In the genomic region with DNA sequence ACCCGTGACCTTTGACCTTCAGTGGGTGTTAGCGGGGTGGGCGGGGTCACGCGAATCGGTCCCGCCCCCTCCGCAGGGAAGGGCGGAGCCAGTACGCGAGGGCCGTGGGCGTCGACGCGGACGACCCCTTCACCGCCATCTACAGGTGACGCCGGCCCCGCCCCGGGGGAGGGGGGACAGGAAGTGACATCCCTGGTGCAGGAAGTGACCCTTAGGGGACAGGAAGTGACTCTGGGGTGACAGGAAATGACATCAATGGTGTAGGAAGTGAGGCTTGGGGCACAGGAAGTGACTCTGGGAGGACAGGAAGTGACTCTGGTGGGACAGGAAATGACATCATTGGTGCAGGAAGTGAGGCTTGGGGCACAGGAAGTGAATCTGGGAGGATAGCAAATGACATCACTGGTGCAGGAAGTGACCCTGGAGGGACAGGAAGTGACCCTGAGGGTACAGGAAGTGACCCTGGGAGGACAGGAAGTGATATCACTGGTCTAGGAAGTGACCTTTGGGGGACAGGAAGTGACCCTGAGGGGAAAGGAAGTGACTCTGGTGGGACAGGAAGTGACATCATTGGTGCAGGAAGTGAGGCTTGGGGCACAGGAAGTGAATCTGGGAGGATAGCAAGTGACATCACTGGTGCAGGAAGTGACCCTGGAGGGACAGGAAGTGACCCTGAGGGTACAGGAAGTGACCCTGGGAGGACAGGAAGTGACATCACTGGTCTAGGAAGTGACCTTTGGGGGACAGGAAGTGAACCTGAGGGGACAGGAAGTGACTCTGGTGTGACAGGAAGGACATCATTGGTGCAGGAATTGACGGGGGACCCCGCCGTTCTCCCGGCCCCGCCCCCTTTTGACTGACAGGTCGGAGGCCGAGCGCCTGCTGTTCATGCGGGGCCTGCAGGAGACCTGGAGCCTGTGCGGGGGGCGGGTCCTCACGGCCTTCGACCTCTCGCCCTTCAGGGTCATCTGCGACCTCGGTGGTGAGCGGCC, we compare ENCODE assay signal across 10 mouse cellular contexts. TPM values are rescaled to one million over a fixed set of nuclear protein-coding genes. Genes with fewer than 3 reads are reported as not detected.
A peak's percentile ranks its signal among the peaks of the same experiment; 100 is the strongest.
DNase-seq lines count a peak whose midpoint lies in the region; ATAC-seq lines count a peak whose summit lies in the region.
"Had no signal": no experiment of that assay in that cellular context is flagged by ENCODE, and none has a peak within 500 bp of the region (broad histone marks: within the 10 kb centered on the region; RNA-seq: fewer than 3 reads in every experiment).

No protein-coding gene starts in this region.

- H3K9me3 ChIP-seq in liver, embryonic 11.5 days (ENCODE audit: control insufficient read depth, low read length) = peaks cover 49% of the 10 kb centered on the region
- peaks cover 55% of the 10 kb centered on the region for H3K9me3 ChIP-seq in liver, embryonic 12.5 days (replicated peaks)
- peaks cover 49% of the 10 kb centered on the region for H3K9me3 ChIP-seq in hindbrain, embryonic 14.5 days (ENCODE audit: control insufficient read depth, low read length)
- peaks cover 43% of the 10 kb centered on the region for H3K9me3 ChIP-seq in midbrain, embryonic 16.5 days (replicated peaks; ENCODE audit: control insufficient read depth, low read length, poor library complexity, severe bottlenecking)

- no peak overlapping the region for H3K4me3 ChIP-seq in liver, embryonic 11.5 days (ENCODE audit: low read depth, low read length)
- H3K4me3 ChIP-seq in liver, embryonic 12.5 days = no peak overlapping the region; the same call in 1 of the 2 replicates
- no peak overlapping the region for H3K4me3 ChIP-seq in hindbrain, embryonic 14.5 days (replicated peaks; ENCODE audit: low read length)
- H3K4me3 ChIP-seq in midbrain, embryonic 16.5 days (ENCODE audit: low read depth, low read length) = no peak overlapping the region

- DNase-seq in adrenal gland, postnatal 10 days = peak; percentile 5
- DNase-seq in adrenal gland, postnatal 25 days = no peak
- no peak for DNase-seq in liver, embryonic 11.5 days (ENCODE audit: low spot score)
- DNase-seq in adipocyte (ENCODE audit: low spot score) = peak; percentile 3
- peak; percentile 36 for DNase-seq in hindbrain, embryonic 14.5 days (ENCODE audit: low spot score)

- H3K36me3 ChIP-seq in liver, embryonic 11.5 days (ENCODE audit: control insufficient read depth, insufficient read depth, low read length) = peaks cover 20% of the 10 kb centered on the region
- H3K36me3 ChIP-seq in liver, embryonic 12.5 days = peaks cover 53% of the 10 kb centered on the region
- H3K36me3 ChIP-seq in hindbrain, embryonic 14.5 days (replicated peaks; ENCODE audit: control insufficient read depth, insufficient read depth) = no peaks in the 10 kb centered on the region
- peaks cover 20% of the 10 kb centered on the region for H3K36me3 ChIP-seq in midbrain, embryonic 16.5 days (ENCODE audit: control insufficient read depth, insufficient read depth, low read length)

- peak; percentile 24; the same call in 1 of the 2 replicates for ATAC-seq in liver, embryonic 11.5 days (replicated peaks; ENCODE audit: low FRiP score)
- no peak for ATAC-seq in liver, embryonic 12.5 days
- ATAC-seq in hindbrain, embryonic 14.5 days (ENCODE audit: low FRiP score) = peak; percentile 56; the same call in 1 of the 2 replicates
- peak; percentile 66 for ATAC-seq in midbrain, embryonic 16.5 days
- no peak for ATAC-seq in erythroblast, adult 5-6 weeks (replicated peaks; ENCODE audit: low FRiP score, poor library complexity, severe bottlenecking)

- no peak overlapping the region for H3K9ac ChIP-seq in liver, embryonic 11.5 days (ENCODE audit: low read depth, low read length)
- H3K9ac ChIP-seq in liver, embryonic 12.5 days = no peak overlapping the region
- no peak overlapping the region for H3K9ac ChIP-seq in hindbrain, embryonic 14.5 days
- H3K9ac ChIP-seq in midbrain, embryonic 16.5 days (ENCODE audit: low read depth, low read length) = no peak overlapping the region
- H3K9ac ChIP-seq: embryonic facial prominence, embryonic 12.5 days had no signal

- no peak overlapping the region for H3K4me2 ChIP-seq in liver, embryonic 11.5 days
- no peak overlapping the region for H3K4me2 ChIP-seq in liver, embryonic 12.5 days
- no peak overlapping the region for H3K4me2 ChIP-seq in hindbrain, embryonic 14.5 days (replicated peaks)
- H3K4me2 ChIP-seq in midbrain, embryonic 16.5 days (ENCODE audit: low read length) = no peak overlapping the region
- H3K4me2 ChIP-seq: embryonic facial prominence, embryonic 12.5 days had no signal

- no peaks in the 10 kb centered on the region for H3K4me1 ChIP-seq in liver, embryonic 11.5 days (replicated peaks; ENCODE audit: control insufficient read depth, insufficient read depth, low read length)
- H3K4me1 ChIP-seq in liver, embryonic 12.5 days = no peaks in the 10 kb centered on the region
- H3K4me1 ChIP-seq in hindbrain, embryonic 14.5 days (replicated peaks; ENCODE audit: control insufficient read depth, insufficient read depth, low read length) = no peaks in the 10 kb centered on the region
- no peaks in the 10 kb centered on the region for H3K4me1 ChIP-seq in midbrain, embryonic 16.5 days (ENCODE audit: control insufficient read depth, insufficient read depth, low read length)
- H3K4me1 ChIP-seq: embryonic facial prominence, embryonic 12.5 days had no signal

- no peaks in the 10 kb centered on the region for H3K27me3 ChIP-seq in liver, embryonic 11.5 days (replicated peaks; ENCODE audit: control insufficient read depth, insufficient read depth, low read length)
- no peaks in the 10 kb centered on the region for H3K27me3 ChIP-seq in liver, embryonic 12.5 days (replicated peaks)
- H3K27me3 ChIP-seq in hindbrain, embryonic 14.5 days (ENCODE audit: control insufficient read depth, insufficient read depth, low read length) = no peaks in the 10 kb centered on the region
- H3K27me3 ChIP-seq in midbrain, embryonic 16.5 days (ENCODE audit: control insufficient read depth, insufficient read depth, low read depth, low read length) = no peaks in the 10 kb centered on the region
- H3K27me3 ChIP-seq: embryonic facial prominence, embryonic 12.5 days had no signal

- WGBS in liver, embryonic 11.5 days = 89% methylated on average over 38 of the region's 39 CpGs
- WGBS in liver, embryonic 12.5 days (ENCODE audit: insufficient replicate concordance) = 87% methylated on average over 39 of the region's 39 CpGs
- 88% methylated on average over 36 of the region's 39 CpGs for WGBS in hindbrain, embryonic 14.5 days
- WGBS in midbrain, embryonic 16.5 days = 82% methylated on average over 34 of the region's 39 CpGs

- no peak overlapping the region for H3K27ac ChIP-seq in liver, embryonic 11.5 days (ENCODE audit: low read depth, low read length)
- H3K27ac ChIP-seq in liver, embryonic 12.5 days = no peak overlapping the region
- H3K27ac ChIP-seq in hindbrain, embryonic 14.5 days = no peak overlapping the region
- H3K27ac ChIP-seq in midbrain, embryonic 16.5 days (ENCODE audit: low read length) = no peak overlapping the region
- H3K27ac ChIP-seq: embryonic facial prominence, embryonic 12.5 days had no signal

RNA-seq across cellular contexts. Expression of gene Asmt, which starts 2.7 kb away (rescaled TPM):
- total RNA-seq in adrenal gland, postnatal 10 days (2021) = not detected
- total RNA-seq in adrenal gland, postnatal 25 days (2021) = not detected in 2 replicates
- not detected in 2 replicates for polyA plus RNA-seq in liver, embryonic 11.5 days (2014; fragmentation: Nextera tagmentation; extraction: Ambion mirVana)
- polyA plus RNA-seq in liver, embryonic 12.5 days (2016; fragmentation: Nextera tagmentation; extraction: Ambion mirVana) = not detected in 2 replicates
- not detected in 2 replicates for polyA plus RNA-seq in hindbrain, embryonic 14.5 days (2014; fragmentation: Nextera tagmentation; extraction: Ambion mirVana)
- not detected in 2 replicates for polyA plus RNA-seq in midbrain, embryonic 16.5 days (2015; fragmentation: Nextera tagmentation; extraction: Ambion mirVana)
- not detected in 2 replicates for total RNA-seq in erythroblast, adult 5-6 weeks (2015; ENCODE audit: low replicate concordance)
- total RNA-seq in erythroblast, adult 5-6 weeks (2017; ENCODE audit: low replicate concordance) = not detected in 2 replicates
- total RNA-seq: left cerebral cortex, postnatal 10 days had no signal
- polyA plus RNA-seq: embryonic facial prominence, embryonic 12.5 days had no signal

Comparison
In these comparisons a context has a peak if more than half of its experiments do, and no peak if none do; other contexts are left out.
1. DNase-seq: peak in adrenal gland, postnatal 10 days (single experiment), adipocyte (single experiment) and hindbrain, embryonic 14.5 days (single experiment); none in adrenal gland, postnatal 25 days (single experiment) and liver, embryonic 11.5 days (single experiment).
2. ATAC-seq: peak in liver, embryonic 11.5 days (single experiment), hindbrain, embryonic 14.5 days (single experiment) and midbrain, embryonic 16.5 days (single experiment); none in liver, embryonic 12.5 days (single experiment) and erythroblast, adult 5-6 weeks (single experiment).